In genomic region chr3:88532299-88532674, GRCm38 (mm10) we compare ENCODE assay signal across 8 mouse cellular contexts. TPM values are rescaled to one million over a fixed set of nuclear protein-coding genes. Genes with fewer than 3 reads are reported as not detected.
DNase-seq lines count a peak whose midpoint lies in the region; ATAC-seq and TF ChIP-seq lines count a peak whose summit lies in the region.

Mex3a (plus strand) TSS chr3:88532395.

- H3K4me3 ChIP-seq in erythroblast, embryonic 14.5 days (replicated peaks) = peak within 1 kb of the TSS; percentile 75
- H3K4me3 ChIP-seq in thymus, adult 2 months (ENCODE audit: control insufficient read depth, insufficient read depth, low read length) = peak within 1 kb of the TSS; percentile 88
- H3K4me3 ChIP-seq in limb, embryonic 11.5 days (ENCODE audit: low read depth, low read length) = peak within 1 kb of the TSS; percentile 95
- peak within 1 kb of the TSS; percentile 67 for H3K4me3 ChIP-seq in stomach, embryonic 16.5 days (replicated peaks; ENCODE audit: low read length)

- peak within 1 kb of the TSS; percentile 98 for H3K9ac ChIP-seq in limb, embryonic 11.5 days (ENCODE audit: low read length)
- peak within 1 kb of the TSS; percentile 97 for H3K9ac ChIP-seq in stomach, embryonic 16.5 days (ENCODE audit: low read length)

- H3K27ac ChIP-seq in thymus, adult 2 months (ENCODE audit: control insufficient read depth, insufficient read depth, low read length) = peak within 1 kb of the TSS; percentile 93
- peak within 1 kb of the TSS; percentile 99 for H3K27ac ChIP-seq in limb, embryonic 11.5 days (replicated peaks; ENCODE audit: low read depth, low read length)
- peak within 1 kb of the TSS; percentile 87 for H3K27ac ChIP-seq in stomach, embryonic 16.5 days (ENCODE audit: low read length)

- H3K36me3 ChIP-seq in erythroblast, embryonic 14.5 days (ENCODE audit: control insufficient read depth) = no peaks in the 10 kb centered on the region
- peaks cover 13% of the 10 kb centered on the region for H3K36me3 ChIP-seq in thymus, adult 2 months (ENCODE audit: control insufficient read depth, insufficient read depth, low read length)
- peaks cover 9% of the 10 kb centered on the region for H3K36me3 ChIP-seq in limb, embryonic 11.5 days (ENCODE audit: control insufficient read depth, insufficient read depth, low read length)
- H3K36me3 ChIP-seq in stomach, embryonic 16.5 days (ENCODE audit: control insufficient read depth, insufficient read depth, low read length) = peaks cover 9% of the 10 kb centered on the region; the same call in 1 of the 2 replicates

- no peaks in the 10 kb centered on the region for H3K9me3 ChIP-seq in erythroblast, embryonic 14.5 days (ENCODE audit: control insufficient read depth, low read length)
- no peaks in the 10 kb centered on the region for H3K9me3 ChIP-seq in limb, embryonic 11.5 days (ENCODE audit: control insufficient read depth, low read length)
- no peaks in the 10 kb centered on the region for H3K9me3 ChIP-seq in stomach, embryonic 16.5 days (replicated peaks; ENCODE audit: control insufficient read depth, low read length)

- no peak for ATAC-seq in erythroblast, adult 5-6 weeks (replicated peaks; ENCODE audit: low FRiP score, poor library complexity, severe bottlenecking)
- no peak for ATAC-seq in limb, embryonic 11.5 days (ENCODE audit: insufficient number of reproducible peaks, low FRiP score, low TSS enrichment, low read depth)
- ATAC-seq in stomach, embryonic 16.5 days (ENCODE audit: insufficient read depth, low FRiP score) = no peak

- no peak for TF ChIP-seq CTCF in thymus, adult 2 months (IDR thresholded peaks at IDR 0.05; ENCODE audit: borderline replicate concordance, control insufficient read depth, extremely low read depth, insufficient read depth, low read length, poor library complexity)

- no peak for TF ChIP-seq POLR2A in thymus, adult 2 months (IDR thresholded peaks at IDR 0.05; ENCODE audit: control insufficient read depth, extremely low read depth, insufficient read depth, low read length, poor library complexity)

- peaks cover 20% of the 10 kb centered on the region for H3K27me3 ChIP-seq in erythroblast, embryonic 14.5 days (ENCODE audit: control insufficient read depth)
- no peaks in the 10 kb centered on the region for H3K27me3 ChIP-seq in thymus, adult 2 months (ENCODE audit: control insufficient read depth, insufficient read depth, low read length)
- H3K27me3 ChIP-seq in limb, embryonic 11.5 days (ENCODE audit: control insufficient read depth, insufficient read depth, low read length) = no peaks in the 10 kb centered on the region
- no peaks in the 10 kb centered on the region for H3K27me3 ChIP-seq in stomach, embryonic 16.5 days (ENCODE audit: control insufficient read depth, insufficient read depth, low read length)

- WGBS in thymus, adult 2 months = 14% methylated on average over 30 of the region's 31 CpGs
- WGBS in limb, embryonic 11.5 days = 0% methylated on average over 11 of the region's 31 CpGs
- WGBS in stomach, embryonic 16.5 days = under 1% methylated on average over 30 of the region's 31 CpGs

- H3K4me2 ChIP-seq in limb, embryonic 11.5 days (ENCODE audit: low read depth, severe bottlenecking) = peak within 1 kb of the TSS; percentile 93
- H3K4me2 ChIP-seq in stomach, embryonic 16.5 days (ENCODE audit: low read depth, low read length) = peak within 1 kb of the TSS; percentile 79

- H3K4me1 ChIP-seq in erythroblast, embryonic 14.5 days (ENCODE audit: control insufficient read depth) = peaks cover 73% of the 10 kb centered on the region
- H3K4me1 ChIP-seq in thymus, adult 2 months (replicated peaks; ENCODE audit: control insufficient read depth, insufficient read depth, low read length) = peaks cover 36% of the 10 kb centered on the region
- H3K4me1 ChIP-seq in limb, embryonic 11.5 days (ENCODE audit: control insufficient read depth, insufficient read depth, low read length) = peaks cover 51% of the 10 kb centered on the region
- peaks cover 64% of the 10 kb centered on the region for H3K4me1 ChIP-seq in stomach, embryonic 16.5 days (ENCODE audit: control insufficient read depth, insufficient read depth, low read length)

- no peak for DNase-seq in thymus, adult 2 months
- DNase-seq in thymus, postnatal 4 days = no peak
- DNase-seq in limb, embryonic 11.5 days (ENCODE audit: low spot score) = peak; percentile 70
- DNase-seq in spleen, postnatal 4 days (ENCODE audit: low spot score in 2 of 2) = no peak
- no peak for DNase-seq in left cerebral cortex, adult 11 months (ENCODE audit: low spot score)

RNA-seq across cellular contexts. Expression of gene Mex3a, which starts in this region (rescaled TPM):
- polyA plus RNA-seq in erythroblast, embryonic 14.5 days (2012) = 0.01 and 0.02 TPM in 2 replicates
- 0.19 and 1.5 TPM in 2 replicates for total RNA-seq in erythroblast, adult 5-6 weeks (2015; ENCODE audit: low replicate concordance)
- total RNA-seq in erythroblast, adult 5-6 weeks (2017; ENCODE audit: low replicate concordance) = 0.34 TPM in 1 of 2 replicates, not detected in the other
- polyA plus RNA-seq in thymus, adult 2 months (2012; rRNA removed) = 22.0 and 24.2 TPM in 2 replicates
- 42.6 and 43.5 TPM in 2 replicates for polyA plus RNA-seq in limb, embryonic 11.5 days (2014; fragmentation: Nextera tagmentation; extraction: Ambion mirVana)
- 9.9 and 11.4 TPM in 2 replicates for polyA plus RNA-seq in stomach, embryonic 16.5 days (2015; fragmentation: Nextera tagmentation; extraction: Ambion mirVana)

Comparison
In these comparisons a context has a peak if more than half of its experiments do, and no peak if none do; other contexts are left out.
1. RNA of gene Mex3a (polyA plus RNA-seq): 42.6 to 43.5 TPM in limb, embryonic 11.5 days, 22.0 to 24.2 TPM in thymus, adult 2 months and 9.9 to 11.4 TPM in stomach, embryonic 16.5 days; 0.01 to 0.02 TPM in erythroblast, embryonic 14.5 days; every median in the first group is over 10 times any median in the second.
2. Peak in every context shown above with its lines, with median percentiles within 50 percentile points of each other: H3K4me3 ChIP-seq and H3K27ac ChIP-seq.